Mouse (Mus musculus) MEL-GATA-1-ER (cell line): ENCODE data around the gene Ube2z.

Source experiments
- DNase-seq: peaks from one replicate; pipeline ENCODE4 v3.0.0-alpha.2; 2012; ENCODE audit warnings: low read depth; ENCODE audit errors: extremely low read depth

The Ube2z gene

DNA sequence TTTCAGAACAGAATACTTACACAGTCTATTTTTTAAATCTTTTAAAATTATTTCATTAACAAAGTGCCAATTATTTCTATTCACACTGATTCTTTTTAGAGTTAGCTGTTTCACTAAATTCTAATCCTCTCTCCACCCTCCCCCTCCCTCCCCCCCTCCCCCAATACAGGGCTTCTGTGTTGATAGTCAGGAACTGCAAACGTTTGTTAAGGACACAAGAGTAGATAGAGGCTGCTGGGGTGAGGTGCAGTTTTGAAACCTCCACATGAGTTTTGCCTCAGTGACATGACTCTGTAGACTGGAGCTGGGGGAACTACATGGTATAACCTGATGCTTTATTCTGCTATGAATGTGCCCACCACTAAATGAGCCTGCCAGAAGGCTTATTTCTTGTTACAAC, 56.4 kb downstream of the Ube2z start:
- DNase-seq, result no peak

DNA sequence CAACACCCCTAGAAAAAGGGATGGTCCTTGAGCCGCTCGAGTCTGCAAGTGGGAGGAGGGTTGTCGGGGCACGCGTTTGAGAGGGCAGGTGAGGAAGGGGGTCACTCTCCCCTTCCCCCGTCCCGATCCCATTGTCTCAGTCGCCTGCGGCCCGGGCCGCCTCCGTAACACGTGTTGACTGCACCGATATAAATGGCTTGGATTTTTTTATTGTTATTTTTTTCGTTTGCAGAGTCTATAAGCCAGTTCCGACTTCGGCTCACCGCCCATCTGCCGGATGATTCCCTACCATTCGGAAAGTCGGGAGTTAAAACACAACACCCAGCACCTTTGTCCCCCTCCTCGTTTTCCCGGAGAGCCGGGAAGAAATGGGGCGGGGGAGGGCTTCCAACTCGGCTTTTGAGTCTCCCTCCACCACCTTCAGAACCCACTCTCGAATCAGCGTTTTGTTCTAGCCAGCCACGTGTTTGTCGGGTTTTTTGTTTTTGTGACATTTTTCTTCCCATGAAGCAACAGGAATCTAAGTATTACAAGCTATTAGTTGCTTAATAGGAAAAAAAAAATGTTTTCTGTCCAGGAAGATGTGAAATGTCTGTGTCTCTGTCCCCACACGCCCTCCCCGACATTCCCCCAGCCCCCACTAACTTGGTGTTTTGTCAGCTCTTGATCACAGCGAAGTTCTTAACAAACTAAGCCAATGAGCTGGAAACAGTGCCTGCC, 57.5 kb downstream of the Ube2z start:
- no peak for DNase-seq

DNA sequence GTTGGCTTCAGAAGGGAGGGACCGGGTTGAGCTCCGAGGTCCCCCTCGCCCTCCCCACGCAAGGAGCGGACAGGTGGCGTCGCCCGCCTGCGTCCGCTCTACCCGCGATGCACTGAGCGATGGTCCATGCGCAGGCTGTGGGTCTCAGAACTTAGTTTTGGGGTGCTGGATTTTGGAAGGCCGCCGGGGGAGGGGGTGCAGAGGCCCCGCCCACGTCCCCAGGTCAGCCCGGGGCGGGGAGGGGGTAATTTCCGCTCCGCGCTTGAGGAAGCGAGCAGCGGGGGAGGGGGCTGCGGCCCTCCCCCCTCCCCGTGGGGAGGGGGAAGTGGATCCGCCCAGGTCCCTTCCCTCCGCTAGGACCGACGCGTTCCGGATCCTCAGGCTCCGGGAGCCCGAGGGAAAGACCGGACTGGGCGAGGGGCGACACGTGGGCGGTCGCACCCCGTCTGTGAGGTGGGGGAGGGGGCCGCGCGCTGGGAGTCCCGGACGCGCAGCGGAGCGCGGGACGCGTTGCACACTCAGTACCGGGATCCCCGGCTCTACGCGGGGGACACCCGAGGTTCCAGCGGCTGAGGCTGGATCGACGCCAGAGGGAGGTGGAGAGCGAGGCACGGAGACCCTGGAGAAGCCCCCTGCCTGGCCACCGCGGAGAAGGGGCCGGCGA, 58.2 kb downstream of the Ube2z start:
- no peak for DNase-seq

DNA sequence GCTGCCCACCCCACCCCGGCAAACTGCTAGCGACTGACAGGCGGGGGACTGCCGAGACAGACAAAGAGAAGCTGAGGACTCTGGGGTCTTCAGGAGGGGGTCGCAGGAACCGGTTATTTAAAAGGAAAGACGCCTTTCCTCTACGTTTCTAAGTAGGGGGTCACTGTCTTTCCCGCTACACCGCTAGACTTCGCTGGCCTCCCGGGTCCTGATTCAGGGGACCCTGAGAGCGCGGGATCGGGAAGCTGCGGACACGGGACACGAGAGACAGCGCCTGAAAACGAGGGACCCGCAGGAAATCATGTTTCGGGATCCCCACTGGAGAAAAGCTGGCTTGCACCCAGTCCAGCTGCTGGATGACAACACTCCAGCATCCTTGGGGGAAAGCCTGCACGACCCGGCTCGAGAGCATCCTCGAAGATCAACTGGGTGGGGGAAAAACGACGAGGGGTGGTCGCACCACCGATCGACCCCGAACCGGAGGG, 58.8 kb downstream of the Ube2z start:
- DNase-seq, result no peak

DNA sequence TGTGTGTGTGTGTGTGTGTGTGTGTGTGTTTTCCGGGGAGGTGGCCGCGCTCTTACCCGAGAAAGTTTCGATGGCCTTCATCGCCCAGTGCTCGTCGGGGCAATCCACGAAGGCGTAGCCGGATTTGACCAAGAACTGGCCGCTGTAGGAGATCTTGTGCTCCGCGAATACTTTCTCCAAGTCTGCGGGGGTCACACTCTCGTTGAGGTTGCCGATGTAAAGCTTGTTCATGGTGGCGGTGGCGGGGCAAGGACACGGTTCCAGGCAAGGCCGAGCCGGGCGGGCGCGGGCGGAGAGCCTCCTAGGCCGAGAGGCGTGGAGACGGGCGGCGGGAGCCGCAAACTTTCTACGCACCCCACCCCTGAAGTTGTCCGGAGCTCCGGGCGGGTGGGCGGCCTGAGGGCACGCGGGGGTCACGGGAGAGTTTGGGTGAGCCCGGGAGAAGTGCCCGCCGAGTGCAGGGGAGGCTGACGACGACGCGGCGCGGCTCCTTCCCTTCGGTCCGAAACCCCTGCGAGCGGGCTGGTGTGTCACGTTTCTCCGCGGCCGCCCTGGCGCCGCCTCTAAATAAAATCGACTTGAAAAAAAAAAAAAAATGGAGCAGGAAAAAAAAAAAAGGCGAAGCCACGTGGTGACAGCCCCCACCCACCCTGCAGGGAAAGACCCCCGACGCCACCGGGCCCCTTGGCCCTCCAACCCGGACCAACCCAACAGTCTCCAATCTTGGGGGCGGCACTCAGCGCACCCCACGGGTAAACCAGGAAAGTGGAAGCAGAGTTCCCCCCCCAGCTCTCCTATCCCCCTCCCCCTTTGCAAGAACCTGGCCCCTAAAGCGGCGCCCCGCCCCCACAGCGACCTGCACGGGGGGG, 59.6 kb downstream of the Ube2z start, which contains the start of gene Igf2bp1:
TSS of gene Igf2bp1 (minus strand) at position 538 of the 869 bp plus-strand sequence.
- DNase-seq, result no peak

DNA sequence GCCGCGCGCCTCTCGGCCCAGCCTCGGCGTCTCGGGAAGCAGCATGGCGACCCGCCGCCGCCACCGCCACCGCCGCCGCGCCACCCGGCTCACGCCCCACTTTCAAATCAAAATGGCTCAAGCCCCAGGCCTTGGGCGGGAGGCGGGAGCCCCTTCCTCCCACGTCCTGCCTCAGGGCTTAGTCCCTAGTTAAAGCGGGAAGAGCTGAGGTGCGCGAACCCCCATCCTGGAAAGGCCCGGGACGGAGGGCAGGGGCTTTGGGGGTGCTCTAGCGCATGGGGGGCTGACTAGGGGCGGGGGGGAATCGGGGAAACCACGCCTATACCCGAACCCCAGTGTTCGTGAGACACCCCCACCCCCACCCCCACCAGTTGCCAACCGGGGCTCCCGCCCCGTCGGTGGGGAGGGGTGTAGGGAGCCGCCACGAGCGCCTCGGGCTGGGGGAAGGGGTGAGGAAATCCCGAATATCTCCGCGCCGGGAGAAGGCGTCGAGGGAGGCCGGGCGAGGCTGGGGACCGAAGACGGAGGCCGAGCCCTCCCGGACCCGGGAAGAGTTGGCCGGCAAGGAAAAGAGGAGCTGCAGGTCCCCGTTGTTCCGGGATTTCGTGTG, 60.3 kb downstream of the Ube2z start:
- no peak for DNase-seq

DNA sequence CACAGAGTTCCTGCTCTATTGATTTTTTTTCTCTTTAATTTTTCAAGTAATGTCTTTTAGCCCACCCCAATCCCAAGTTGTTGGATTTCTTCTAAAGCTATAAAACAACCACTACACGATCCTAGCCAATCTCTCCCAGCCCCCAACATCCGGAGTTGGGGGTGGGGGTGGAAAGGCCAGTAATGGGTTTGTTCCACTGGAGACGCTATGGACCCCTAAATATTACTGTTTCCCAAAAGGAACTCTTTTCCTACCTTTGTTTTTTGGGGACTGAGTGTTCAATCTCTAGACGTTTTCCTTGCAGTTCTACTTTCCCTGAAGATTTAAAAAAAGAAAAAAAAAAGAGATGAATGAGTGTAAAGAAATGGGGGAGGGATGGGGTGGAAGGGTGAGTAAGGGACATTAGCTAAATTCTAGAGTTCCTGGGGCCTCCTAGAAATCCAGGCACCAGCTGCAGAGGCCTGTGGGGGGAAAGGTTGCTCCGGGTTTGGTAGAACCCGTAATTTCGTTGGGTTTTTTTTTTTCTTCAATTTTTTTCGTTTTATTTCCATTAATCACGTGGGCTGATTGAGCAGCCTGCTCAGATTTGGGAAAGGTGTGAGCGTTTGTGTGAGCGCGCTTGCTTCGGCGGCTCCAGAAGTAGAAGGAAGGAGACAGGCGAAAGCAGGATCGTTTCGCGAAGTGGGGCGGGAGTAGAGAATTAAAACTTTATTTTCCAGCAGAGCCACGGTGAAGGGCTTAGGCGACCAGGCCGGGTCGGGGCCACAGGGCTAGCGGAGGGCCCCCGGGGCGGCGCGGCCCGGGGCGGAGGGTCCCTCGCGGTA, 61.0 kb downstream of the Ube2z start:
- DNase-seq, result no peak

DNA sequence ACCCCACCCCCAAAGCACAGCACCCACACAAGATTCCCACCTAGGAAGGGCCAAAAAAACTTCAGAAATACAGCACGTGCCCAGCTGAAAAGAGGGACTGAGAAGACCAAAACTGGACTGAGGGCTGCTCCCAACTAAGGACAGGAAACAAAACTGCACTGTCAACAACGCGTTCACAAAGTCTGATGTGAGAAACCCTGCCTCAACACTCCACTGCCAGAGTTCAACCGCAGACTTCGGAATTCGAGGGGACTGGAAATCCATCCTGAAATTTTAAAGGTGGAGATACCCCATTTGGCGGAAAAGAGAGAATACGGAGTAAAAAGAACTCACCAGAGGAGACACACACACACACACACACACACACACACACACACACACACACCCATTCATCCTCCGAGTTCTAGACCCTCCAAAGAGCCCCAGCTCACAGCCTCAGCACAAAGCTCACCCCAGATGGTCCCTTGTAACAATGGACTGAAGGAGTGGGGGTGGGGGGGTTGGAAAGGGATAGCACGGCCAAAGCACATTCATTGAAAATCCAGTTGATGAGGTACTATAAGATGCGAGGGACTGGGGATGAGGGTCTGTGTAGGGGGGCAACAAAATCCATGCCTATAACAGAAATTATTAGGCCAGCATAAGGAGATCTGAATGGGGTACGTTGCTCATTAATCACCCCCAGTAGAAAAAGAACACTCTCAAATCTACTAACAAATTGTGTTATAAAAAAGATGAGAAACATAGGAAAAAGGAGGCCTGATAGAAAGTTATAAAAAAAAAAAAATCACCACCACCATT, 61.9 kb downstream of the Ube2z start:
- DNase-seq, result no peak
